Mouse (Mus musculus): ENCODE data around the gene Nat9. TPM values are rescaled to one million over a fixed set of nuclear protein-coding genes. Genes with fewer than 3 reads are reported as not detected.

The Nat9 gene
- polyA plus RNA-seq, 1 experiment from 2014 or later = 24.1 TPM

DNA sequence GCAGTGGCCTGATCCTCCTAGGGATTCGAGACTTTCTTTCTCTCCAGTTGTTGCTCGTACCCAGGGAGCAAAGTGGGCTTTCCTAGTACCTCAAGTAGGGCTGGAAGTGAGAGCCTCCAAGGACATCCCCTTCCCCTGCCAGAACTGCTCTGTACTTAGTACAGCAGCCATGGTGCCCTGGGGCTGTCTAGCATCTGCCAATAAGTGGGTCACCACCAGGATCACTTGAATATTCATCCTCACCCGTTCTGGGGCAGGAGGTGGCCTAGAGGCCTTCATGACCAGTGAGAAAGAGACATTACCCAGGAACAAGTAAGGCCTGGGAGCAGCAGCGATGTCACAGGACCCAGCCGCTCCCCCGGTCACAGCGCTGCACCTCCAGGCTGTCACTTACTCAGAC, 22.3 kb upstream of the Nat9 start:
- Histone ChIP-seq H3K4me2 (no peak overlapping the region), H3K27me3 (no peaks in the 10 kb centered on the region), H3K36me3 (peaks cover 35% of the 10 kb centered on the region), H3K4me1 (replicated peaks) (peaks cover 52% of the 10 kb centered on the region), H3K27ac (replicated peaks) (no peak overlapping the region), H3K9ac (0 out of 2 replicates have a peak overlapping the region, but pooled peaks have one; percentile 8), H3K9me3 (no peaks in the 10 kb centered on the region), H3K4me3 (no peak overlapping the region)
- 77% methylated on average over 7 of the region's 7 CpGs for WGBS
- ATAC-seq (ENCODE audit: low read depth) = no peak

- H3K4me1 ChIP-seq (replicated peaks) = peaks cover 52% of the 10 kb centered on the region
- H3K27ac ChIP-seq (replicated peaks) = no peak overlapping the region
- no peak for ATAC-seq (ENCODE audit: low read depth)
- no peaks in the 10 kb centered on the region for H3K9me3 ChIP-seq
- no peaks in the 10 kb centered on the region for H3K27me3 ChIP-seq
- H3K9ac ChIP-seq = no peak overlapping the region
- no peak overlapping the region for H3K4me3 ChIP-seq
- 82% methylated on average over 25 of the region's 25 CpGs for WGBS
- H3K4me2 ChIP-seq = no peak overlapping the region
- H3K36me3 ChIP-seq = peaks cover 36% of the 10 kb centered on the region
These were observed 21.4 kb upstream of the Nat9 start for GRCm38 (mm10) chr11:115208776-115209732.

DNA sequence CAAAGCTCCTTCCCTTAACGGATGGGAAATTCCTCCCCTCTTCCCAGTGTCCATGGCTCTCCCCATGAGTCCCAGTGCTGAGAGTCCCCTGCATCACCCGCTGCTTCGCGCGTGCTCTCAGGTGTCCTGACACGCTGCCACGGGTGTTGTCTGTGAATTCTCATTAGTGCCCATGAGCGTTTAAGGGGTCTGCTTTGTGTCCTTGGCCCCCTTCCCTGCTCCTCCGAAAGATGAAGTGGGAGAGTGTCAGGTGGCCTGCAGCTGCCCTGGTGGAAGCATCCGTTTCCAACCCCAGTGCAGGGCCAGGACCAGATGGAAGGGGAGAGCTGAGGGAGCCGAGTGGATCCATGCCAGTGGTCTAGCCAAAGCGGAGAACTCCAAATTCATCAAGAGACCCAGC, 20.5 kb upstream of the Nat9 start:
- Histone ChIP-seq H3K4me1 (replicated peaks) (peaks cover 51% of the 10 kb centered on the region), H3K36me3 (peaks cover 36% of the 10 kb centered on the region), H3K9me3 (no peaks in the 10 kb centered on the region), H3K4me3 (no peak overlapping the region), H3K4me2 (no peak overlapping the region), H3K27ac (replicated peaks) (peak overlapping the region; percentile 14; the same call in 1 of the 2 replicates), H3K9ac (peak overlapping the region; percentile 36; the same call in 1 of the 2 replicates), H3K27me3 (no peaks in the 10 kb centered on the region)
- WGBS = 63% methylated on average over 12 of the region's 12 CpGs
- ATAC-seq (ENCODE audit: low read depth) = no peak

- no peak overlapping the region for H3K4me3 ChIP-seq
- 0 out of 2 replicates have a peak, but pooled peaks have one; percentile 12 for ATAC-seq (ENCODE audit: low read depth)
- H3K27ac ChIP-seq (replicated peaks) = no peak overlapping the region
- 0 out of 2 replicates have a peak overlapping the region, but pooled peaks have one; percentile 22 for H3K9ac ChIP-seq
- H3K36me3 ChIP-seq = peaks cover 41% of the 10 kb centered on the region
- peaks cover 29% of the 10 kb centered on the region for H3K4me1 ChIP-seq (replicated peaks)
- H3K9me3 ChIP-seq = no peaks in the 10 kb centered on the region
- H3K4me2 ChIP-seq = no peak overlapping the region
- 88% methylated on average over 9 of the region's 9 CpGs for WGBS
- H3K27me3 ChIP-seq = 0 out of 2 replicates have a peak, but pooled peaks cover 4% of the 10 kb centered on the region
These were observed 15.1 kb upstream of the Nat9 start for GRCm38 (mm10) chr11:115202756-115203155.

DNA sequence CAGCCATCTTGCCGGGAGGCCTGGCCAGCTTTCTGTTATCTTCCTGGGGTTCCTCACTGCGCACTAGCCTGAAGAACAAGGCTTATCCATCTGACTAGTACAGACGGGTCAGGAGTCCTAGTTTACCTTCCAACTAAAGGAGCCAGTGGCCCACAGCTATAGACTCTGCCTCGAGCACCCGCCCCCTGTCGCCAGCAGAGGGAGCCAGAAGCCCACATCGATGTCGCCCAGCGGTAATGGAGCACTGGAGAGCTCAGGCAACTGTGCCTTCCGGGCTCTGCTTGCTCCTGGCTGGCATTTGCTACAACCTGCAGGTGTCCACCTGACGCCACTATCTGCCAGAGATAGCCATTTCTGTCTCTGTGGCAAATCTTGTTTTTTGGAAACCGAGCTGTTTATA, 14.7 kb upstream of the Nat9 start:
- H3K9me3 ChIP-seq = no peaks in the 10 kb centered on the region
- H3K27me3 ChIP-seq = 0 out of 2 replicates have a peak, but pooled peaks cover 4% of the 10 kb centered on the region
- H3K36me3 ChIP-seq = peaks cover 43% of the 10 kb centered on the region
- no peak overlapping the region for H3K4me2 ChIP-seq
- 15% methylated on average over 12 of the region's 12 CpGs for WGBS
- no peak overlapping the region for H3K4me3 ChIP-seq
- 0 out of 2 replicates have a peak overlapping the region, but pooled peaks have one; percentile 22 for H3K9ac ChIP-seq
- H3K27ac ChIP-seq (replicated peaks) = no peak overlapping the region
- peaks cover 25% of the 10 kb centered on the region for H3K4me1 ChIP-seq (replicated peaks)
- peak; percentile 85 for ATAC-seq (ENCODE audit: low read depth)

DNA sequence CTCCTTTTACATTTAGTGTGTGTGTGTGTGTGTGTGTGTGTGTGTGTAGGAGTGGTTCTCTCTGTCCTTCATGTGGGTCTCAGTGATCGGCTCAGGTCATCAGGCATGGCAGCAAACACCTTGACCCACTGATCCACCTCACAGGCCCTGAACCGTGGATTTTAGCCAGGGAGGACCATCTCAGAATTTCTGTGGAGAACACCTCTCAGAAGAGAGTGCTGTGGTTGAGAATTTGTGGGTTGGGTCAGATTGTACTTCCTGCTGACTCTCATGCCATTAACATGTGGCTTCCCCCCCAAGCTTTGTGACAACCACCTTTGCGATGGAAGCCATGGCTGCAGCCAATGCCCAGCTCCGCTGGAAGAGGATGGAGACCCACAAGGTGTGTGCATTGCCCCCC, 12.9 kb upstream of the Nat9 start:
- Histone ChIP-seq H3K36me3 (peaks cover 41% of the 10 kb centered on the region), H3K4me2 (no peak overlapping the region), H3K4me3 (no peak overlapping the region), H3K9ac (no peak overlapping the region), H3K27me3 (0 out of 2 replicates have a peak, but pooled peaks cover 4% of the 10 kb centered on the region), H3K9me3 (no peaks in the 10 kb centered on the region), H3K4me1 (replicated peaks) (peaks cover 7% of the 10 kb centered on the region; the same call in 1 of the 2 replicates), H3K27ac (replicated peaks) (no peak overlapping the region)
- no peak for ATAC-seq (ENCODE audit: low read depth)
- 89% methylated on average over 4 of the region's 4 CpGs for WGBS

DNA sequence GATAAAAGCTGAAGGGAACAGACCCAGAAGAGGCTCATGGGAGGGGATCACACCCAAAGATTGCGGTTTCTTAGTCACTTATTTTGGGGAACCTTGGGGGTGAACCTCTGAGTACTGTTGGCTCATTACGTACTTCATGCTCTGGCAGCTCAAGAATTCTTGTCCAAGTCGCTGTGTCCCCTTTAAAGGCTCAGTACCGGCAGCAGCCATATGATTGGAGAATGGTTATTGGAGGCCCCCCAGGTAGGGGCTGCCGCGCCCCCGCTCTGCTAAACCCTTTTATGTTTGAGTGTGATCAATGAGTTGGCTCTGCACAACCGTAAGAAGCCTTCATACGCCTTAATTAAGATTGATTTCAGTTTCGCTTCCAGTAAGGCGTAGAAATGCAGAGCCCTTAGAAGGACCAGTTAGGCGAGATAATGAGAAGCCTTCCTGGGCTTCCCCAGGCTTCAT, 11.3 kb upstream of the Nat9 start:
- Histone ChIP-seq H3K4me2 (no peak overlapping the region), H3K4me3 (no peak overlapping the region), H3K27ac (replicated peaks) (no peak overlapping the region), H3K27me3 (0 out of 2 replicates have a peak, but pooled peaks cover 4% of the 10 kb centered on the region), H3K4me1 (replicated peaks) (0 out of 2 replicates have a peak, but pooled peaks cover 6% of the 10 kb centered on the region), H3K36me3 (peaks cover 35% of the 10 kb centered on the region), H3K9ac (no peak overlapping the region), H3K9me3 (no peaks in the 10 kb centered on the region)
- 27% methylated on average over 12 of the region's 12 CpGs for WGBS
- ATAC-seq (ENCODE audit: low read depth) = no peak

GRCm38 (mm10) chr11:115197558-115197957, 9.9 kb upstream of the Nat9 start:
- Histone ChIP-seq H3K9ac (no peak overlapping the region), H3K4me2 (no peak overlapping the region), H3K27ac (replicated peaks) (no peak overlapping the region), H3K4me1 (replicated peaks) (0 out of 2 replicates have a peak, but pooled peaks cover 2% of the 10 kb centered on the region), H3K9me3 (no peaks in the 10 kb centered on the region), H3K36me3 (peaks cover 35% of the 10 kb centered on the region), H3K4me3 (no peak overlapping the region), H3K27me3 (no peaks in the 10 kb centered on the region)
- 82% methylated on average over 8 of the region's 8 CpGs for WGBS
- no peak for ATAC-seq (ENCODE audit: low read depth)

DNA sequence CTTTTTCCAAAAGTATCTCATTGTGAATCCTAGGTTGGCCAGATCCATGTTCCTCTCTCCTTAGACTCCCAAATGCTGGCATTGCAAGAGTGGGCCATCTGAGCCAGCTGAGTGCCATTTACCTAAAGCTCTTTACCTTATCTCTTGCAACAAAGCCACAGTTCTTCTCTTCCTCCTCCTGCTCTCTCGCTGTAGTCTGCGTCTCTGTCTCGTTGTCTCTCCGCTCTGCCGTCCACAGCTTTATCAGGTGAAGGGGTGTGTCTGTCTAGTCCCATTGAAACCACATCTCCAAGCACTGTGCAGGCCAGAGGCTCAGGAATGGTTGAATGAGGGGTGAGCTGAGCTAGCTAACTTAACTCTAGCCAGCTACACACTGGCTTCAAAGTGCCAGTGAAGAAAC, 8.3 kb upstream of the Nat9 start:
- Histone ChIP-seq H3K9ac (no peak overlapping the region), H3K4me1 (replicated peaks) (no peaks in the 10 kb centered on the region; the same call in 1 of the 2 replicates), H3K27me3 (no peaks in the 10 kb centered on the region), H3K4me2 (no peak overlapping the region), H3K9me3 (no peaks in the 10 kb centered on the region), H3K4me3 (no peak overlapping the region), H3K36me3 (peaks cover 31% of the 10 kb centered on the region), H3K27ac (replicated peaks) (no peak overlapping the region)
- no peak for ATAC-seq (ENCODE audit: low read depth)
- WGBS = 91% methylated on average over 5 of the region's 5 CpGs

GRCm38 (mm10) chr11:115194693-115195092, 7.0 kb upstream of the Nat9 start:
- no peak overlapping the region for H3K9ac ChIP-seq
- no peaks in the 10 kb centered on the region for H3K27me3 ChIP-seq
- H3K36me3 ChIP-seq = peaks cover 26% of the 10 kb centered on the region; the same call in 1 of the 2 replicates
- H3K4me1 ChIP-seq (replicated peaks) = no peaks in the 10 kb centered on the region; the same call in 1 of the 2 replicates
- H3K4me3 ChIP-seq = no peak overlapping the region
- H3K27ac ChIP-seq (replicated peaks) = no peak overlapping the region
- no peak overlapping the region for H3K4me2 ChIP-seq
- no peaks in the 10 kb centered on the region for H3K9me3 ChIP-seq
- ATAC-seq (ENCODE audit: low read depth) = no peak
- WGBS = 91% methylated on average over 6 of the region's 6 CpGs

- H3K27me3 ChIP-seq = no peaks in the 10 kb centered on the region
- no peak for ATAC-seq (ENCODE audit: low read depth)
- H3K27ac ChIP-seq (replicated peaks) = no peak overlapping the region
- H3K4me2 ChIP-seq = no peak overlapping the region
- H3K9ac ChIP-seq = no peak overlapping the region
- peaks cover 9% of the 10 kb centered on the region for H3K4me1 ChIP-seq (replicated peaks)
- WGBS = 71% methylated on average over 9 of the region's 9 CpGs
- H3K4me3 ChIP-seq = no peak overlapping the region
- H3K36me3 ChIP-seq = peaks cover 24% of the 10 kb centered on the region; the same call in 1 of the 2 replicates
- H3K9me3 ChIP-seq = no peaks in the 10 kb centered on the region
These were observed 4.5 kb upstream of the Nat9 start for GRCm38 (mm10) chr11:115192180-115192579.

GRCm38 (mm10) chr11:115189304-115189703, 1.6 kb upstream of the Nat9 start:
- ATAC-seq (ENCODE audit: low read depth) = no peak
- Histone ChIP-seq H3K27ac (replicated peaks) (no peak overlapping the region), H3K4me2 (no peak overlapping the region), H3K4me1 (replicated peaks) (peaks cover 21% of the 10 kb centered on the region), H3K4me3 (no peak overlapping the region), H3K9me3 (no peaks in the 10 kb centered on the region), H3K27me3 (no peaks in the 10 kb centered on the region), H3K36me3 (peaks cover 16% of the 10 kb centered on the region; the same call in 1 of the 2 replicates), H3K9ac (no peak overlapping the region)
- WGBS = 91% methylated on average over 6 of the region's 6 CpGs
